Comparison of ENCODE assay signal across 12 mouse cellular contexts in the genomic region with DNA sequence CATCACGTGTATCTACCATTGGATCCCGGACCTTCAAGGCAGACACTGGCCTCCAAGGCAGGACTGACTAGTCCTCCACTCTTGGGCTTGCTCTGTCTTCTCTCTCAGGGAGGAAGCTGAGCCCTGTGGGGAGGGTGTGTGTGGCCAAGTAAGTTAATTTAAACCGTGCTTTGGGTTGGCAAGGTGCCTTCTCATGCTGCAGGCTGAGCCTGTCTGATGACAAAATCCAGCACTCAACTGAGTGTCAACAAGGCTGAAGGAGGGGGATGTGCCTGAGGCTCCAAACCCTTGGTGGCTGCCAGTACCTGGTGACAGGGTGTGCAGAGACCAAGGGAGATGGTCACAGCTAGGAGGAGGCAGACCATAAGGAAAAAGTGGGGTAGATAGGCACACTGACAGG. TPM values are rescaled to one million over a fixed set of nuclear protein-coding genes. Genes with fewer than 3 reads are reported as not detected.
A peak's percentile ranks its signal among the peaks of the same experiment; 100 is the strongest.
DNase-seq lines count a peak whose midpoint lies in the region; ATAC-seq lines count a peak whose summit lies in the region.
"Had no signal": no experiment of that assay in that cellular context is flagged by ENCODE, and none has a peak within 500 bp of the region (broad histone marks: within the 10 kb centered on the region; RNA-seq: fewer than 3 reads in every experiment).

No protein-coding gene starts in this region.

- H3K4me1 ChIP-seq in heart, embryonic 12.5 days (replicated peaks): peaks cover 6% of the 10 kb centered on the region; the same call in 1 of the 2 replicates
- H3K4me1 ChIP-seq in lung, embryonic 16.5 days (replicated peaks; ENCODE audit: control insufficient read depth, insufficient read depth, low read length): peaks cover 9% of the 10 kb centered on the region; the same call in 1 of the 2 replicates
- H3K4me1 ChIP-seq in midbrain, embryonic 11.5 days (ENCODE audit: control insufficient read depth, insufficient read depth, low read length): no peaks in the 10 kb centered on the region
- H3K4me1 ChIP-seq: stomach, embryonic 15.5 days had no signal

- no peak overlapping the region for H3K4me2 ChIP-seq in heart, embryonic 12.5 days
- H3K4me2 ChIP-seq in lung, embryonic 16.5 days (ENCODE audit: low read depth, low read length): no peak overlapping the region
- no peak overlapping the region for H3K4me2 ChIP-seq in midbrain, embryonic 11.5 days
- H3K4me2 ChIP-seq: stomach, embryonic 15.5 days had no signal

- DNase-seq in cerebellum, postnatal 25 days: peak; percentile 28 to 29
- no peak for DNase-seq in cerebellum, adult 11 months
- DNase-seq in kidney, postnatal 36 days: peak; percentile 21 to 29
- no peak for DNase-seq in kidney, postnatal 4 days
- DNase-seq in midbrain, embryonic 11.5 days (ENCODE audit: low spot score, missing footprints): no peak
- DNase-seq: B cell, adult 2 months had no signal

- ATAC-seq in heart, embryonic 12.5 days (ENCODE audit: insufficient number of reproducible peaks, low FRiP score): 0 out of 2 replicates have a peak, but pooled peaks have one; percentile 57
- peak; percentile 82 for ATAC-seq in lung, embryonic 16.5 days (ENCODE audit: low read depth)
- no peak for ATAC-seq in granulocyte monocyte progenitor cell, adult 5-6 weeks (replicated peaks; ENCODE audit: poor library complexity, severe bottlenecking)
- no peak for ATAC-seq in midbrain, embryonic 11.5 days (ENCODE audit: low FRiP score)
- ATAC-seq: Patski had no signal

- no peak overlapping the region for H3K9ac ChIP-seq in heart, embryonic 12.5 days
- H3K9ac ChIP-seq in lung, embryonic 16.5 days (ENCODE audit: low read length): no peak overlapping the region
- H3K9ac ChIP-seq in midbrain, embryonic 11.5 days (ENCODE audit: low read length): no peak overlapping the region
- H3K9ac ChIP-seq: stomach, embryonic 15.5 days had no signal

- H3K4me3 ChIP-seq in heart, embryonic 12.5 days: no peak overlapping the region
- H3K4me3 ChIP-seq in lung, embryonic 16.5 days (ENCODE audit: low read length): no peak overlapping the region
- H3K4me3 ChIP-seq in midbrain, embryonic 11.5 days (ENCODE audit: low read depth, low read length): no peak overlapping the region
- H3K4me3 ChIP-seq: stomach, embryonic 15.5 days had no signal

- H3K36me3 ChIP-seq in heart, embryonic 12.5 days: no peaks in the 10 kb centered on the region
- no peaks in the 10 kb centered on the region for H3K36me3 ChIP-seq in lung, embryonic 16.5 days (ENCODE audit: control insufficient read depth, insufficient read depth, low read length)
- H3K36me3 ChIP-seq in midbrain, embryonic 11.5 days (ENCODE audit: control insufficient read depth, insufficient read depth, low read length): no peaks in the 10 kb centered on the region
- H3K36me3 ChIP-seq: stomach, embryonic 15.5 days had no signal

- 51% methylated on average over 3 of the region's 3 CpGs for WGBS in heart, embryonic 12.5 days
- 57% methylated on average over 3 of the region's 3 CpGs for WGBS in lung, embryonic 16.5 days
- WGBS in midbrain, embryonic 11.5 days: 83% methylated on average over 3 of the region's 3 CpGs

- no peaks in the 10 kb centered on the region for H3K9me3 ChIP-seq in heart, embryonic 12.5 days (replicated peaks)
- H3K9me3 ChIP-seq in lung, embryonic 16.5 days (ENCODE audit: control insufficient read depth, low read length): no peaks in the 10 kb centered on the region
- no peaks in the 10 kb centered on the region for H3K9me3 ChIP-seq in midbrain, embryonic 11.5 days (ENCODE audit: control insufficient read depth, low read length)
- H3K9me3 ChIP-seq: stomach, embryonic 15.5 days had no signal

- H3K27me3 ChIP-seq in heart, embryonic 12.5 days (replicated peaks): peaks cover 19% of the 10 kb centered on the region
- no peaks in the 10 kb centered on the region; the same call in 1 of the 2 replicates for H3K27me3 ChIP-seq in lung, embryonic 16.5 days (ENCODE audit: control insufficient read depth, insufficient read depth, low read depth, low read length)
- no peaks in the 10 kb centered on the region for H3K27me3 ChIP-seq in midbrain, embryonic 11.5 days (ENCODE audit: control insufficient read depth, insufficient read depth, low read length)
- H3K27me3 ChIP-seq: Patski; stomach, embryonic 15.5 days had no signal

- H3K27ac ChIP-seq in heart, embryonic 12.5 days (ENCODE audit: poor library complexity, severe bottlenecking): no peak overlapping the region
- no peak overlapping the region for H3K27ac ChIP-seq in lung, embryonic 16.5 days (ENCODE audit: low read length)
- no peak overlapping the region for H3K27ac ChIP-seq in midbrain, embryonic 11.5 days (ENCODE audit: low read depth, low read length)
- H3K27ac ChIP-seq: macrophage; stomach, embryonic 15.5 days had no signal

RNA-seq across cellular contexts. Expression of a gene that starts 7.5 kb away (rescaled TPM):
- 3.7 and 3.8 TPM in 2 replicates for polyA plus RNA-seq in heart, embryonic 12.5 days (2016; fragmentation: Nextera tagmentation; extraction: Ambion mirVana)
- polyA plus RNA-seq in lung, embryonic 16.5 days (2015; fragmentation: Nextera tagmentation; extraction: Ambion mirVana): 3.1 and 3.4 TPM in 2 replicates
- not detected in 2 replicates for total RNA-seq in granulocyte monocyte progenitor cell, adult 5-6 weeks (2014; fragmentation: Nextera tagmentation)
- total RNA-seq in granulocyte monocyte progenitor cell, adult 5-6 weeks (2017): 0.26 and 0.41 TPM in 2 replicates
- polyA plus RNA-seq in midbrain, embryonic 11.5 days (2014; fragmentation: Nextera tagmentation; extraction: Ambion mirVana): 0.46 and 0.52 TPM in 2 replicates
- polyA plus RNA-seq: macrophage had no signal

Comparison
In these comparisons a context has a peak if more than half of its experiments do, and no peak if none do; other contexts are left out.
1. DNase-seq: peak in cerebellum, postnatal 25 days (2 of 2) and kidney, postnatal 36 days (2 of 2); none in cerebellum, adult 11 months (single experiment), kidney, postnatal 4 days (0 of 2) and midbrain, embryonic 11.5 days (single experiment).
2. ATAC-seq: peak in heart, embryonic 12.5 days (single experiment) and lung, embryonic 16.5 days (single experiment); none in granulocyte monocyte progenitor cell, adult 5-6 weeks (single experiment) and midbrain, embryonic 11.5 days (single experiment).